Mouse (Mus musculus): ENCODE data around the gene Celsr1. TPM values are rescaled to one million over a fixed set of nuclear protein-coding genes. Genes with fewer than 3 reads are reported as not detected.

The Celsr1 gene
- polyA plus RNA-seq, 1 experiment from 2014 or later = 2.2 TPM

GRCm38 (mm10) chr15:86053890-86054536 is 20.4 kb upstream of the Celsr1 start:
- no peaks in the 10 kb centered on the region for H3K36me3 ChIP-seq (ENCODE audit: control insufficient read depth, insufficient read depth, low read length)
- 0 out of 2 replicates have a peak, but pooled peaks have one; percentile 11 for ATAC-seq (replicated peaks; ENCODE audit: low FRiP score, low TSS enrichment, low read depth)
- H3K9me3 ChIP-seq (ENCODE audit: control insufficient read depth, low read length) = no peaks in the 10 kb centered on the region
- H3K27ac ChIP-seq (ENCODE audit: low read depth) = no peak overlapping the region
- no peak overlapping the region for H3K4me2 ChIP-seq (ENCODE audit: low read length)
- H3K27me3 ChIP-seq (replicated peaks; ENCODE audit: control insufficient read depth, insufficient read depth, low read length) = no peaks in the 10 kb centered on the region
- DNase-seq (ENCODE audit: low spot score) = peak; percentile 92
- H3K4me1 ChIP-seq (replicated peaks; ENCODE audit: control insufficient read depth, insufficient read depth, low read length) = peaks cover 4% of the 10 kb centered on the region
- no peak overlapping the region for H3K9ac ChIP-seq (ENCODE audit: low read length)
- no peak overlapping the region for H3K4me3 ChIP-seq (ENCODE audit: low read depth, low read length)
- WGBS = 44% methylated on average over 2 of the region's 2 CpGs

- ATAC-seq (replicated peaks; ENCODE audit: low FRiP score, low TSS enrichment, low read depth) = no peak
- no peak for DNase-seq (ENCODE audit: low spot score)
- Histone ChIP-seq H3K9ac (ENCODE audit: low read length) (no peak overlapping the region), H3K27ac (ENCODE audit: low read depth) (no peak overlapping the region), H3K9me3 (ENCODE audit: control insufficient read depth, low read length) (no peaks in the 10 kb centered on the region), H3K4me3 (ENCODE audit: low read depth, low read length) (no peak overlapping the region), H3K4me1 (replicated peaks; ENCODE audit: control insufficient read depth, insufficient read depth, low read length) (no peaks in the 10 kb centered on the region), H3K36me3 (ENCODE audit: control insufficient read depth, insufficient read depth, low read length) (no peaks in the 10 kb centered on the region), H3K4me2 (ENCODE audit: low read length) (no peak overlapping the region), H3K27me3 (replicated peaks; ENCODE audit: control insufficient read depth, insufficient read depth, low read length) (no peaks in the 10 kb centered on the region)
- WGBS = 79% methylated on average over 6 of the region's 6 CpGs
These were observed 18.4 kb upstream of the Celsr1 start for GRCm38 (mm10) chr15:86051878-86052478.

GRCm38 (mm10) chr15:86051152-86051551 is 17.6 kb upstream of the Celsr1 start:
- 87% methylated on average over 10 of the region's 10 CpGs for WGBS
- no peak overlapping the region for H3K27ac ChIP-seq (ENCODE audit: low read depth)

GRCm38 (mm10) chr15:86050170-86050743 is 16.7 kb upstream of the Celsr1 start:
- Histone ChIP-seq H3K4me3 (ENCODE audit: low read depth, low read length) (no peak overlapping the region), H3K9me3 (ENCODE audit: control insufficient read depth, low read length) (no peaks in the 10 kb centered on the region), H3K27ac (ENCODE audit: low read depth) (no peak overlapping the region), H3K4me2 (ENCODE audit: low read length) (no peak overlapping the region), H3K27me3 (replicated peaks; ENCODE audit: control insufficient read depth, insufficient read depth, low read length) (no peaks in the 10 kb centered on the region), H3K9ac (ENCODE audit: low read length) (no peak overlapping the region), H3K36me3 (ENCODE audit: control insufficient read depth, insufficient read depth, low read length) (no peaks in the 10 kb centered on the region), H3K4me1 (replicated peaks; ENCODE audit: control insufficient read depth, insufficient read depth, low read length) (no peaks in the 10 kb centered on the region)
- WGBS = 68% methylated on average over 4 of the region's 4 CpGs
- ATAC-seq (replicated peaks; ENCODE audit: low FRiP score, low TSS enrichment, low read depth) = no peak
- no peak for DNase-seq (ENCODE audit: low spot score)

More at GRCm38 (mm10) chr15:86051152-86051551, 17.6 kb upstream of the Celsr1 start:
- H3K4me3 ChIP-seq (ENCODE audit: low read depth, low read length) = no peak overlapping the region
- no peaks in the 10 kb centered on the region for H3K36me3 ChIP-seq (ENCODE audit: control insufficient read depth, insufficient read depth, low read length)
- H3K4me2 ChIP-seq (ENCODE audit: low read length) = no peak overlapping the region
- H3K9ac ChIP-seq (ENCODE audit: low read length) = no peak overlapping the region
- no peak for ATAC-seq (replicated peaks; ENCODE audit: low FRiP score, low TSS enrichment, low read depth)
- no peaks in the 10 kb centered on the region for H3K4me1 ChIP-seq (replicated peaks; ENCODE audit: control insufficient read depth, insufficient read depth, low read length)
- H3K9me3 ChIP-seq (ENCODE audit: control insufficient read depth, low read length) = no peaks in the 10 kb centered on the region
- no peaks in the 10 kb centered on the region for H3K27me3 ChIP-seq (replicated peaks; ENCODE audit: control insufficient read depth, insufficient read depth, low read length)
- DNase-seq (ENCODE audit: low spot score) = no peak

GRCm38 (mm10) chr15:86049510-86049909 is 15.9 kb upstream of the Celsr1 start:
- H3K27me3 ChIP-seq (replicated peaks; ENCODE audit: control insufficient read depth, insufficient read depth, low read length) = no peaks in the 10 kb centered on the region
- no peaks in the 10 kb centered on the region for H3K4me1 ChIP-seq (replicated peaks; ENCODE audit: control insufficient read depth, insufficient read depth, low read length)
- H3K4me2 ChIP-seq (ENCODE audit: low read length) = no peak overlapping the region
- H3K36me3 ChIP-seq (ENCODE audit: control insufficient read depth, insufficient read depth, low read length) = no peaks in the 10 kb centered on the region
- no peak overlapping the region for H3K4me3 ChIP-seq (ENCODE audit: low read depth, low read length)
- H3K27ac ChIP-seq (ENCODE audit: low read depth) = no peak overlapping the region
- WGBS = 83% methylated on average over 3 of the region's 3 CpGs
- no peak for ATAC-seq (replicated peaks; ENCODE audit: low FRiP score, low TSS enrichment, low read depth)
- H3K9ac ChIP-seq (ENCODE audit: low read length) = no peak overlapping the region
- H3K9me3 ChIP-seq (ENCODE audit: control insufficient read depth, low read length) = no peaks in the 10 kb centered on the region
- DNase-seq (ENCODE audit: low spot score) = no peak

GRCm38 (mm10) chr15:86042364-86042763 is 8.8 kb upstream of the Celsr1 start:
- H3K9me3 ChIP-seq (ENCODE audit: control insufficient read depth, low read length) = no peaks in the 10 kb centered on the region
- WGBS = 27% methylated on average over 4 of the region's 4 CpGs
- no peak overlapping the region for H3K9ac ChIP-seq (ENCODE audit: low read length)
- no peak overlapping the region for H3K27ac ChIP-seq (ENCODE audit: low read depth)
- ATAC-seq (replicated peaks; ENCODE audit: low FRiP score, low TSS enrichment, low read depth) = no peak
- H3K27me3 ChIP-seq (replicated peaks; ENCODE audit: control insufficient read depth, insufficient read depth, low read length) = peaks cover 14% of the 10 kb centered on the region
- no peak overlapping the region for H3K4me3 ChIP-seq (ENCODE audit: low read depth, low read length)
- no peaks in the 10 kb centered on the region for H3K36me3 ChIP-seq (ENCODE audit: control insufficient read depth, insufficient read depth, low read length)
- no peak for DNase-seq (ENCODE audit: low spot score)
- no peak overlapping the region for H3K4me2 ChIP-seq (ENCODE audit: low read length)
- no peaks in the 10 kb centered on the region for H3K4me1 ChIP-seq (replicated peaks; ENCODE audit: control insufficient read depth, insufficient read depth, low read length)

- no peak overlapping the region for H3K27ac ChIP-seq (ENCODE audit: low read depth)
- no peak for DNase-seq (ENCODE audit: low spot score)
These were observed 7.8 kb upstream of the Celsr1 start for GRCm38 (mm10) chr15:86041421-86041820.

GRCm38 (mm10) chr15:86038802-86039201 is 5.2 kb upstream of the Celsr1 start:
- ATAC-seq (replicated peaks; ENCODE audit: low FRiP score, low TSS enrichment, low read depth) (peak; percentile 49; the same call in 1 of the 2 replicates), DNase-seq (ENCODE audit: low spot score) (peak; percentile 86)
- Histone ChIP-seq H3K9ac (ENCODE audit: low read length) (no peak overlapping the region), H3K27ac (ENCODE audit: low read depth) (no peak overlapping the region), H3K36me3 (ENCODE audit: control insufficient read depth, insufficient read depth, low read length) (no peaks in the 10 kb centered on the region), H3K4me3 (ENCODE audit: low read depth, low read length) (no peak overlapping the region), H3K9me3 (ENCODE audit: control insufficient read depth, low read length) (no peaks in the 10 kb centered on the region), H3K4me1 (replicated peaks; ENCODE audit: control insufficient read depth, insufficient read depth, low read length) (no peaks in the 10 kb centered on the region; the same call in 1 of the 2 replicates), H3K27me3 (replicated peaks; ENCODE audit: control insufficient read depth, insufficient read depth, low read length) (peaks cover 26% of the 10 kb centered on the region), H3K4me2 (ENCODE audit: low read length) (no peak overlapping the region)
- 0% methylated on average over 2 of the region's 2 CpGs for WGBS

More at GRCm38 (mm10) chr15:86041421-86041820, 7.8 kb upstream of the Celsr1 start:
- Histone ChIP-seq H3K9me3 (ENCODE audit: control insufficient read depth, low read length) (no peaks in the 10 kb centered on the region), H3K4me2 (ENCODE audit: low read length) (no peak overlapping the region), H3K4me3 (ENCODE audit: low read depth, low read length) (no peak overlapping the region), H3K27me3 (replicated peaks; ENCODE audit: control insufficient read depth, insufficient read depth, low read length) (peaks cover 14% of the 10 kb centered on the region), H3K9ac (ENCODE audit: low read length) (no peak overlapping the region), H3K36me3 (ENCODE audit: control insufficient read depth, insufficient read depth, low read length) (no peaks in the 10 kb centered on the region), H3K4me1 (replicated peaks; ENCODE audit: control insufficient read depth, insufficient read depth, low read length) (no peaks in the 10 kb centered on the region)
- no peak for ATAC-seq (replicated peaks; ENCODE audit: low FRiP score, low TSS enrichment, low read depth)
- 81% methylated on average over 5 of the region's 5 CpGs for WGBS
